Mouse (Mus musculus) heart, postnatal 0 days (tissue): ENCODE results near the gene Onecut1.

ENCODE experiments used
- CTCF ChIP-seq: IDR thresholded peaks from 2 replicates; pipeline ENCODE4 v1.5.1; 2016; ENCODE audit warnings: antibody characterized with exemption, control low read depth, low read depth
- EP300 ChIP-seq: IDR thresholded peaks from 2 replicates; pipeline ENCODE4 v1.6.1; 2016; ENCODE audit warnings: antibody characterized with exemption, low read depth

DNA sequence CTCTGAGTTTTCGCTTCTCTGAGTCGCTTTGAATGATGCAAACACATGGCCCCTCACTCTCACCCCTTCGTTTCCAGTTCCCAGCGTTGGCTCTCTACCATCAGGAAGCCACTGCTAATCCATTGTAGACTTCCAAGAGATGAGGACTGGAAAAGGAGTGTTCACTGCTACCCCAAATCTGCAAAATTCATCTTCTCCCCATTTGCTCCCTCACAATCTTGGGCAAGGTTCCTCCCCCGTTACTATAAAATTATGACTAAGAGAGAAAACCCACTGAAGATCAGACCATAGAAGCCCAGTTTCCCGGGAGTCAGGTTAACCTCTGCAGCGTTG, 4.2 kb upstream of the Onecut1 start:
- no peak for TF ChIP-seq CTCF
- TF ChIP-seq EP300, result no peak
